Mouse (Mus musculus): ENCODE data around the gene Rrbp1. TPM values are rescaled to one million over a fixed set of nuclear protein-coding genes. Genes with fewer than 3 reads are reported as not detected.

Rrbp1 gene
- total RNA-seq, 1 experiment from 2014 or later = 169 TPM

- ATAC-seq (replicated peaks in 1 of 2; ENCODE audit: insufficient read depth in 1 of 2, low FRiP score in 2 of 2, low TSS enrichment in 1 of 2, low read depth in 1 of 2, poor library complexity in 2 of 2, severe bottlenecking in 2 of 2) = peak; percentile 28 to 52; a peak in 2 of 4 replicates
Observed at GRCm38 (mm10) chr2:143945466-143946075, 65.5 kb downstream of the Rrbp1 start.

- ATAC-seq (replicated peaks in 1 of 2; ENCODE audit: insufficient read depth in 1 of 2, low FRiP score in 2 of 2, low TSS enrichment in 1 of 2, low read depth in 1 of 2, poor library complexity in 2 of 2, severe bottlenecking in 2 of 2) = no peak
Observed at GRCm38 (mm10) chr2:143944796-143945195, 66.3 kb downstream of the Rrbp1 start.

GRCm38 (mm10) chr2:143940406-143940805, 70.7 kb downstream of the Rrbp1 start:
- ATAC-seq (replicated peaks in 1 of 2; ENCODE audit: insufficient read depth in 1 of 2, low FRiP score in 2 of 2, low TSS enrichment in 1 of 2, low read depth in 1 of 2, poor library complexity in 2 of 2, severe bottlenecking in 2 of 2) = peak in 1 of 2 experiments; percentile 19; a peak in 1 of 4 replicates

- no peak for ATAC-seq (replicated peaks in 1 of 2; ENCODE audit: insufficient read depth in 1 of 2, low FRiP score in 2 of 2, low TSS enrichment in 1 of 2, low read depth in 1 of 2, poor library complexity in 2 of 2, severe bottlenecking in 2 of 2)
Observed at GRCm38 (mm10) chr2:143937861-143938260, 73.2 kb downstream of the Rrbp1 start.

GRCm38 (mm10) chr2:143934439-143934838, 76.6 kb downstream of the Rrbp1 start:
- ATAC-seq (replicated peaks in 1 of 2; ENCODE audit: insufficient read depth in 1 of 2, low FRiP score in 2 of 2, low TSS enrichment in 1 of 2, low read depth in 1 of 2, poor library complexity in 2 of 2, severe bottlenecking in 2 of 2) = peak; percentile 48 to 69; a peak in 2 of 4 replicates

GRCm38 (mm10) chr2:143933516-143933915, 77.5 kb downstream of the Rrbp1 start:
- ATAC-seq (replicated peaks in 1 of 2; ENCODE audit: insufficient read depth in 1 of 2, low FRiP score in 2 of 2, low TSS enrichment in 1 of 2, low read depth in 1 of 2, poor library complexity in 2 of 2, severe bottlenecking in 2 of 2) = no peak

- no peak for ATAC-seq (replicated peaks in 1 of 2; ENCODE audit: insufficient read depth in 1 of 2, low FRiP score in 2 of 2, low TSS enrichment in 1 of 2, low read depth in 1 of 2, poor library complexity in 2 of 2, severe bottlenecking in 2 of 2)
Observed at GRCm38 (mm10) chr2:143932340-143932873, 78.7 kb downstream of the Rrbp1 start.

- ATAC-seq (replicated peaks in 1 of 2; ENCODE audit: insufficient read depth in 1 of 2, low FRiP score in 2 of 2, low TSS enrichment in 1 of 2, low read depth in 1 of 2, poor library complexity in 2 of 2, severe bottlenecking in 2 of 2) = no peak
Observed at GRCm38 (mm10) chr2:143929607-143930311, 81.3 kb downstream of the Rrbp1 start.

GRCm38 (mm10) chr2:143925826-143926225, 85.2 kb downstream of the Rrbp1 start:
- no peak for ATAC-seq (replicated peaks in 1 of 2; ENCODE audit: insufficient read depth in 1 of 2, low FRiP score in 2 of 2, low TSS enrichment in 1 of 2, low read depth in 1 of 2, poor library complexity in 2 of 2, severe bottlenecking in 2 of 2)

GRCm38 (mm10) chr2:143924085-143924484, 87.0 kb downstream of the Rrbp1 start:
- no peak for ATAC-seq (replicated peaks in 1 of 2; ENCODE audit: insufficient read depth in 1 of 2, low FRiP score in 2 of 2, low TSS enrichment in 1 of 2, low read depth in 1 of 2, poor library complexity in 2 of 2, severe bottlenecking in 2 of 2)

GRCm38 (mm10) chr2:143918831-143919502, 92.1 kb downstream of the Rrbp1 start:
- no peak for ATAC-seq (replicated peaks in 1 of 2; ENCODE audit: insufficient read depth in 1 of 2, low FRiP score in 2 of 2, low TSS enrichment in 1 of 2, low read depth in 1 of 2, poor library complexity in 2 of 2, severe bottlenecking in 2 of 2)

- ATAC-seq (replicated peaks in 1 of 2; ENCODE audit: insufficient read depth in 1 of 2, low FRiP score in 2 of 2, low TSS enrichment in 1 of 2, low read depth in 1 of 2, poor library complexity in 2 of 2, severe bottlenecking in 2 of 2) = no peak
Observed at GRCm38 (mm10) chr2:143917622-143918021, 93.4 kb downstream of the Rrbp1 start.

- peak in 1 of 2 experiments; percentile 13; a peak in 1 of 4 replicates for ATAC-seq (replicated peaks in 1 of 2; ENCODE audit: insufficient read depth in 1 of 2, low FRiP score in 2 of 2, low TSS enrichment in 1 of 2, low read depth in 1 of 2, poor library complexity in 2 of 2, severe bottlenecking in 2 of 2)
Observed at GRCm38 (mm10) chr2:143916229-143916628, 94.8 kb downstream of the Rrbp1 start.

GRCm38 (mm10) chr2:143915600-143916135, 95.4 kb downstream of the Rrbp1 start:
- ATAC-seq (replicated peaks in 1 of 2; ENCODE audit: insufficient read depth in 1 of 2, low FRiP score in 2 of 2, low TSS enrichment in 1 of 2, low read depth in 1 of 2, poor library complexity in 2 of 2, severe bottlenecking in 2 of 2) = peak; percentile 29 to 53; a peak in 2 of 4 replicates

- peak; percentile 72 to 81 for ATAC-seq (replicated peaks in 1 of 2; ENCODE audit: insufficient read depth in 1 of 2, low FRiP score in 2 of 2, low TSS enrichment in 1 of 2, low read depth in 1 of 2, poor library complexity in 2 of 2, severe bottlenecking in 2 of 2)
Observed at GRCm38 (mm10) chr2:143914760-143915599, 96.1 kb downstream of the Rrbp1 start, which contains the start of gene Dstn. Dstn (plus strand) TSS chr2:143915320.

GRCm38 (mm10) chr2:143914221-143914620, 96.8 kb downstream of the Rrbp1 start:
- ATAC-seq (replicated peaks in 1 of 2; ENCODE audit: insufficient read depth in 1 of 2, low FRiP score in 2 of 2, low TSS enrichment in 1 of 2, low read depth in 1 of 2, poor library complexity in 2 of 2, severe bottlenecking in 2 of 2) = no peak

- ATAC-seq (replicated peaks in 1 of 2; ENCODE audit: insufficient read depth in 1 of 2, low FRiP score in 2 of 2, low TSS enrichment in 1 of 2, low read depth in 1 of 2, poor library complexity in 2 of 2, severe bottlenecking in 2 of 2) = no peak
Observed at GRCm38 (mm10) chr2:143912199-143912598, 98.9 kb downstream of the Rrbp1 start.
